Mouse (Mus musculus): ENCODE measurements around the gene Parp14. TPM values are rescaled to one million over a fixed set of nuclear protein-coding genes. Genes with fewer than 3 reads are reported as not detected.

The Parp14 gene
- 13.2 TPM for polyA plus RNA-seq (2014; fragmentation: Illumina TruSeq; extraction: RNeasy Lipid Tissue Mini Kit (QIAGEN cat#74804); ENCODE audit: low read depth, low replicate concordance)

DNA sequence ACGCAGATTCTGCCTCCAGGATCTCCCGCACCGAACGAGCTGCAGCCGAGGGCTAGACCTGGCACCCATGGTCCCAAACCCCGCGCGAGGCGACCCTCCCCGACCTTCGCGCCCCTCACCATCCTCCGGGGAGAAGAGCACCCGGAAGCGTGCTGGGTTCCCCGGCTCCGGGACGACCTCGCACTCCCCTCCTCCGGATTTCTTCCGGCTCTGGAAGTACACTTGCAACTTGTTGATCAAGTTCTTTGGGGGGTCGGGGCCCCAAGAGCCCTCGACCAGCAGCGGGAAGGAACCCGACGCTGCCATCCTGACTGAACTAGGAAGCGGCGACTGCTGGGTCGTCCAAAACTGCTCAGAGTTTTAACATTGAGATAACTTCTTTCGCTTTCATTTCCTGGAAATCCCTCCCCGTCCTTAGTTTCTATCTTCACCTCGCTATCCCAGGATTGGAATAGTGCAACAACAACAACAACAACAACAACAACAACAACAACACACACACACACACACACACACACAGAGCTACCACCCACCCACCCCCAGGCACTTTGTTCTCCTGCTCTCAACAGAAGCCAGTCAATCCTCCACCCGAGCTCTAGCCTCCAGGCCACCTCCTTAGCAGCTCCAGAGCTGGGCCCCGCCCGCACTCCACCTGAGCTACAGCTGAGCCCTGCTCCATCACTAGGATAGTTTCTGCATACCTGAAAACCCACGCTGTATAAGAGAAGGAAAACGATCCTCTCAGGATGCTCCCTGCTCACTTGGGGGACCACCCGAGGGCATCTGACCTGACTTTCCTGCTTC is at the start of gene Parp14:
Gene Parp14, minus strand, starts transcription at position 497 of the 804 bp plus-strand sequence.

Other genes with a start within 250 kb of the Parp14 start
- 13.3 TPM for gene Dirc2, start 102.2 kb downstream of the Parp14 start, polyA plus RNA-seq (2014; fragmentation: Illumina TruSeq; extraction: RNeasy Lipid Tissue Mini Kit (QIAGEN cat#74804); ENCODE audit: low read depth, low replicate concordance)
- 1.9 TPM for gene Hspbap1, start 101.2 kb downstream of the Parp14 start, polyA plus RNA-seq (2014; fragmentation: Illumina TruSeq; extraction: RNeasy Lipid Tissue Mini Kit (QIAGEN cat#74804); ENCODE audit: low read depth, low replicate concordance)
- 60.9 TPM for gene Parp9, start 66.9 kb upstream of the Parp14 start, polyA plus RNA-seq (2014; fragmentation: Illumina TruSeq; extraction: RNeasy Lipid Tissue Mini Kit (QIAGEN cat#74804); ENCODE audit: low read depth, low replicate concordance)
- gene Dtx3l, start 67.6 kb upstream of the Parp14 start, polyA plus RNA-seq (2014; fragmentation: Illumina TruSeq; extraction: RNeasy Lipid Tissue Mini Kit (QIAGEN cat#74804); ENCODE audit: low read depth, low replicate concordance): 40.4 TPM
- gene Kpna1, start 107.2 kb upstream of the Parp14 start, polyA plus RNA-seq (2014; fragmentation: Illumina TruSeq; extraction: RNeasy Lipid Tissue Mini Kit (QIAGEN cat#74804); ENCODE audit: low read depth, low replicate concordance): 49.0 TPM
- 3.4 TPM for gene Wdr5b, start 169.6 kb upstream of the Parp14 start, polyA plus RNA-seq (2014; fragmentation: Illumina TruSeq; extraction: RNeasy Lipid Tissue Mini Kit (QIAGEN cat#74804); ENCODE audit: low read depth, low replicate concordance)
- 96.6 TPM for gene Fam162a, start 200.1 kb upstream of the Parp14 start, polyA plus RNA-seq (2014; fragmentation: Illumina TruSeq; extraction: RNeasy Lipid Tissue Mini Kit (QIAGEN cat#74804); ENCODE audit: low read depth, low replicate concordance)
- gene Ccdc58, start 200.1 kb upstream of the Parp14 start, polyA plus RNA-seq (2014; fragmentation: Illumina TruSeq; extraction: RNeasy Lipid Tissue Mini Kit (QIAGEN cat#74804); ENCODE audit: low read depth, low replicate concordance): 185 TPM

Data from liver, adult 10 weeks (tissue).